Mouse (Mus musculus): ENCODE results near the gene Camk2n2.
"Not testable (repeated sequence)": the region's sequence is repeated elsewhere in the genome, so short reads cannot be mapped to it uniquely, and the experiment has no call there.

Gene Camk2n2

GRCm38 (mm10) chr16:20621191-20621990 is at the start of gene Camk2n2:
Camk2n2 (minus strand) TSS chr16:20621287.
- TF ChIP-seq GATA4 (IDR thresholded peaks at IDR 0.05; ENCODE audit: insufficient replicate concordance, low read length) = no peak

- TF ChIP-seq GATA4 (IDR thresholded peaks at IDR 0.05; ENCODE audit: insufficient replicate concordance, low read length) = no peak
These were observed 49.2 kb upstream of the Camk2n2 start for GRCm38 (mm10) chr16:20670291-20670690.

- TF ChIP-seq GATA4 (IDR thresholded peaks at IDR 0.05; ENCODE audit: insufficient replicate concordance, low read length) = not testable (repeated sequence)
These were observed 46.9 kb upstream of the Camk2n2 start, which contains the start of gene Eif4g1 for GRCm38 (mm10) chr16:20668013-20668412. Eif4g1 (plus strand) TSS chr16:20668313.

- no peak for TF ChIP-seq GATA4 (IDR thresholded peaks at IDR 0.05; ENCODE audit: insufficient replicate concordance, low read length)
These were observed 36.6 kb upstream of the Camk2n2 start for GRCm38 (mm10) chr16:20657661-20658060.

- no peak for TF ChIP-seq GATA4 (IDR thresholded peaks at IDR 0.05; ENCODE audit: insufficient replicate concordance, low read length)
These were observed 32.2 kb upstream of the Camk2n2 start for GRCm38 (mm10) chr16:20653315-20653714.

GRCm38 (mm10) chr16:20651947-20652310 is 30.8 kb upstream of the Camk2n2 start:
- TF ChIP-seq GATA4 (IDR thresholded peaks at IDR 0.05; ENCODE audit: insufficient replicate concordance, low read length) = no peak

- no peak; the same call in 1 of the 2 replicates for TF ChIP-seq GATA4 (IDR thresholded peaks at IDR 0.05; ENCODE audit: insufficient replicate concordance, low read length)
These were observed 30.2 kb upstream of the Camk2n2 start, which contains the start of gene Psmd2 for GRCm38 (mm10) chr16:20651076-20651946. Psmd2 (plus strand) TSS chr16:20651652.

- TF ChIP-seq GATA4 (IDR thresholded peaks at IDR 0.05; ENCODE audit: insufficient replicate concordance, low read length) = no peak
These were observed 22.8 kb upstream of the Camk2n2 start for GRCm38 (mm10) chr16:20643911-20644310.

GRCm38 (mm10) chr16:20642161-20642560 is 21.1 kb upstream of the Camk2n2 start:
- TF ChIP-seq GATA4 (IDR thresholded peaks at IDR 0.05; ENCODE audit: insufficient replicate concordance, low read length) = no peak

- no peak for TF ChIP-seq GATA4 (IDR thresholded peaks at IDR 0.05; ENCODE audit: insufficient replicate concordance, low read length)
These were observed 17.3 kb upstream of the Camk2n2 start for GRCm38 (mm10) chr16:20638367-20638766.

GRCm38 (mm10) chr16:20637410-20637809 is 16.3 kb upstream of the Camk2n2 start:
- no peak for TF ChIP-seq GATA4 (IDR thresholded peaks at IDR 0.05; ENCODE audit: insufficient replicate concordance, low read length)

- TF ChIP-seq GATA4 (IDR thresholded peaks at IDR 0.05; ENCODE audit: insufficient replicate concordance, low read length) = no peak
These were observed 8.9 kb upstream of the Camk2n2 start, which contains the start of gene Ece2 for GRCm38 (mm10) chr16:20629731-20630634. Ece2 (plus strand) TSS chr16:20629828.

- no peak for TF ChIP-seq GATA4 (IDR thresholded peaks at IDR 0.05; ENCODE audit: insufficient replicate concordance, low read length)
These were observed 7.8 kb upstream of the Camk2n2 start for GRCm38 (mm10) chr16:20628871-20629391.

GRCm38 (mm10) chr16:20623211-20623610 is 2.1 kb upstream of the Camk2n2 start:
- TF ChIP-seq GATA4 (IDR thresholded peaks at IDR 0.05; ENCODE audit: insufficient replicate concordance, low read length) = no peak
